Mouse (Mus musculus): ENCODE results near the gene Gngt1. TPM values are rescaled to one million over a fixed set of nuclear protein-coding genes. Genes with fewer than 3 reads are reported as not detected.

Gene Gngt1
- not detected in 2 replicates for polyA plus RNA-seq (2014; fragmentation: Nextera tagmentation; extraction: Ambion mirVana)

DNA sequence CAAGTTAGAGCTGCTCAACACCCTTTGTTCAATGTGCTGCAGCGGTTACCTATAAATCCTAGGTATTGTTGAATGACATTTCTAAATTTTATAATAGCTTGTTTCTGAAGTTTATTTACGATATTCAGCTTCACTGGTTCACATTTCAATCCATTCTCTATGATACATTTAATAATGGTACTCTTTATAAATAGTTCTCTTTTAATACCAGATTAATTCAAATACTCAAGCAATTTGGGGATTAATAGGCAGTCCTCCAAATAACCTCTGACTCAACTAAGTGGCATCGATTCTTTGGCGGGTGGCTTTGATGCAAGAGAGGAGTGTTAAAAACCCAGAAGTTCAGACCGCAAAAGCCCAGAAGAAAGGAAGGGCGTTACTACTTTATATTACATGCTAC is at the start of gene Gngt1:
Gene Gngt1, plus strand, starts transcription at position 301 of the 400 bp plus-strand sequence.
- Histone ChIP-seq H3K27ac (ENCODE audit: low read depth, low read length) (no peak within 1 kb of the TSS), H3K9ac (ENCODE audit: low read depth, low read length) (no peak within 1 kb of the TSS), H3K9me3 (ENCODE audit: control insufficient read depth, low read length) (no peaks in the 10 kb centered on the region), H3K4me3 (ENCODE audit: low read length) (no peak within 1 kb of the TSS), H3K27me3 (ENCODE audit: control insufficient read depth, insufficient read depth, low read length) (no peaks in the 10 kb centered on the region), H3K4me2 (replicated peaks; ENCODE audit: low read depth, low read length) (no peak within 1 kb of the TSS), H3K36me3 (ENCODE audit: control insufficient read depth, insufficient read depth, low read length) (no peaks in the 10 kb centered on the region), H3K4me1 (ENCODE audit: control insufficient read depth, insufficient read depth, low read length) (no peaks in the 10 kb centered on the region)
- 88% methylated on average over 6 of the region's 6 CpGs for WGBS
- no peak for ATAC-seq (ENCODE audit: low FRiP score, low TSS enrichment)

- H3K9ac ChIP-seq (ENCODE audit: low read depth, low read length): no peak overlapping the region
- no peak for ATAC-seq (ENCODE audit: low FRiP score, low TSS enrichment)
- 62% methylated on average over 4 of the region's 4 CpGs for WGBS
- H3K4me2 ChIP-seq (replicated peaks; ENCODE audit: low read depth, low read length): no peak overlapping the region
- H3K27ac ChIP-seq (ENCODE audit: low read depth, low read length): no peak overlapping the region
- no peaks in the 10 kb centered on the region for H3K9me3 ChIP-seq (ENCODE audit: control insufficient read depth, low read length)
- no peaks in the 10 kb centered on the region for H3K27me3 ChIP-seq (ENCODE audit: control insufficient read depth, insufficient read depth, low read length)
- no peaks in the 10 kb centered on the region for H3K4me1 ChIP-seq (ENCODE audit: control insufficient read depth, insufficient read depth, low read length)
- H3K36me3 ChIP-seq (ENCODE audit: control insufficient read depth, insufficient read depth, low read length): no peaks in the 10 kb centered on the region
- H3K4me3 ChIP-seq (ENCODE audit: low read length): no peak overlapping the region
Measured at GRCm38 (mm10) chr6:3954969-3955368, 38.6 kb upstream of the Gngt1 start.

GRCm38 (mm10) chr6:3967676-3968626 is 25.6 kb upstream of the Gngt1 start:
- Histone ChIP-seq H3K4me1 (ENCODE audit: control insufficient read depth, insufficient read depth, low read length) (no peaks in the 10 kb centered on the region), H3K27me3 (ENCODE audit: control insufficient read depth, insufficient read depth, low read length) (no peaks in the 10 kb centered on the region), H3K27ac (ENCODE audit: low read depth, low read length) (no peak overlapping the region), H3K9me3 (ENCODE audit: control insufficient read depth, low read length) (no peaks in the 10 kb centered on the region), H3K9ac (ENCODE audit: low read depth, low read length) (no peak overlapping the region), H3K4me3 (ENCODE audit: low read length) (peak overlapping the region; percentile 3), H3K4me2 (replicated peaks; ENCODE audit: low read depth, low read length) (peak overlapping the region; percentile 37), H3K36me3 (ENCODE audit: control insufficient read depth, insufficient read depth, low read length) (no peaks in the 10 kb centered on the region)
- peak; percentile 57; the same call in 1 of the 2 replicates for ATAC-seq (ENCODE audit: low FRiP score, low TSS enrichment)
- WGBS: 27% methylated on average over 31 of the region's 31 CpGs

- Histone ChIP-seq H3K4me3 (ENCODE audit: low read length) (no peak overlapping the region), H3K27ac (ENCODE audit: low read depth, low read length) (no peak overlapping the region), H3K4me1 (ENCODE audit: control insufficient read depth, insufficient read depth, low read length) (no peaks in the 10 kb centered on the region), H3K9ac (ENCODE audit: low read depth, low read length) (no peak overlapping the region), H3K36me3 (ENCODE audit: control insufficient read depth, insufficient read depth, low read length) (no peaks in the 10 kb centered on the region), H3K27me3 (ENCODE audit: control insufficient read depth, insufficient read depth, low read length) (no peaks in the 10 kb centered on the region), H3K9me3 (ENCODE audit: control insufficient read depth, low read length) (no peaks in the 10 kb centered on the region), H3K4me2 (replicated peaks; ENCODE audit: low read depth, low read length) (no peak overlapping the region)
- 61% methylated on average over 1 of the region's 1 CpGs for WGBS
- no peak for ATAC-seq (ENCODE audit: low FRiP score, low TSS enrichment)
Measured at GRCm38 (mm10) chr6:3973679-3974078, 19.9 kb upstream of the Gngt1 start.

DNA sequence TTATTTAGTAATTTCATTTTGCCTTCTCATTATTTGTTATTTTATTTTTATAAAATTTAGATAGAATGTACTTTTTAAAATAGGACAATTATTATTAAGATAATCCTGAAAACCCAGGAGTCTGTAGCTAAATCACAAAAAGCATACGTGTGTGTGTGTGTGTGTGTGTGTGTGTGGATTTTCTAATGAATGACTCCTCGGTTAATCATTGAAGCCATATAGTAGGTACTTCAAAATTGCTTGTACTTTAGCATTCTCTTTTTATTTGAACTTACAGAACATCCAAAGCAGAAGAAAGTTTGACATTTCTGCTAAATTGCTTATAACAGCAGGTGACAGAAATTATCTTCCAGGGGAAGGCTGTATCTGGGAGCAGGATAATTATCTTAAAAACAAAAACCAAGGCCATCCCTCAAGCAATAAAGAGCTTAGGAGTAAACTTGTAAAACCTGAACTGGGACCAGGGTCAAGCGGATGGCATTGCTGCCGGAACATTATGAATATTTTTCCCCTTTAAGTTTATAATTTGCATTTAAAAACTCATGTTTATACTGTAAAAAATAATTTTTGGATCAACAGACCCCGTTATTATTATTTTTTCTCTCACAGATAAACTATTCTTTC is 10.8 kb upstream of the Gngt1 start:
- Histone ChIP-seq H3K9me3 (ENCODE audit: control insufficient read depth, low read length) (no peaks in the 10 kb centered on the region), H3K27ac (ENCODE audit: low read depth, low read length) (no peak overlapping the region), H3K4me1 (ENCODE audit: control insufficient read depth, insufficient read depth, low read length) (no peaks in the 10 kb centered on the region), H3K4me2 (replicated peaks; ENCODE audit: low read depth, low read length) (no peak overlapping the region), H3K27me3 (ENCODE audit: control insufficient read depth, insufficient read depth, low read length) (no peaks in the 10 kb centered on the region), H3K4me3 (ENCODE audit: low read length) (no peak overlapping the region), H3K9ac (ENCODE audit: low read depth, low read length) (no peak overlapping the region), H3K36me3 (ENCODE audit: control insufficient read depth, insufficient read depth, low read length) (no peaks in the 10 kb centered on the region)
- 81% methylated on average over 5 of the region's 5 CpGs for WGBS
- ATAC-seq (ENCODE audit: low FRiP score, low TSS enrichment): no peak

DNA sequence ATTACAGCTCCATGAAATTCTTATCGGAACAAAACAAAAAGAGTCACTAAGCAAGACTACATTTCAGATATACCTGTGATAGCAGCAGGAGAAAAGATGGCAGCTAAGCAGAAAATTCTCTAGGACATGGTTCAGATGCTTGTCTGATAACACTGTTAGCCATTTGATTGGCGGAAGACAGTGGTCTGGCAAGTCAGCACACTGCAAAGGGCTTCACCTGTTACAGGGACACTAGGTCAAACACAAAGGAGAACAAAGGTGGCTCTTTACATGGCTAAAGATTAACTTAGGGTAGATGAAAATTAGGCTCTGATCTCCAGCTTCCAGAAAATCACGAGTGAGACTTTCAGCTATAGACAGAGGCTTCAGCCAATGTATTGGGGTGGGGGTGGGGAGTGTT is 4.8 kb upstream of the Gngt1 start, which contains the start of gene Tfpi2:
Gene Tfpi2, minus strand, starts transcription at position 170 of the 400 bp plus-strand sequence.
- Histone ChIP-seq H3K4me2 (replicated peaks; ENCODE audit: low read depth, low read length) (no peak within 1 kb of the TSS), H3K27me3 (ENCODE audit: control insufficient read depth, insufficient read depth, low read length) (no peaks in the 10 kb centered on the region), H3K9ac (ENCODE audit: low read depth, low read length) (no peak within 1 kb of the TSS), H3K4me1 (ENCODE audit: control insufficient read depth, insufficient read depth, low read length) (no peaks in the 10 kb centered on the region), H3K9me3 (ENCODE audit: control insufficient read depth, low read length) (no peaks in the 10 kb centered on the region), H3K27ac (ENCODE audit: low read depth, low read length) (no peak within 1 kb of the TSS), H3K4me3 (ENCODE audit: low read length) (no peak within 1 kb of the TSS), H3K36me3 (ENCODE audit: control insufficient read depth, insufficient read depth, low read length) (no peaks in the 10 kb centered on the region)
- no peak; the same call in 1 of the 2 replicates for ATAC-seq (ENCODE audit: low FRiP score, low TSS enrichment)
- 70% methylated on average over 3 of the region's 3 CpGs for WGBS

- Histone ChIP-seq H3K9me3 (ENCODE audit: control insufficient read depth, low read length) (no peaks in the 10 kb centered on the region), H3K4me3 (ENCODE audit: low read length) (no peak overlapping the region), H3K36me3 (ENCODE audit: control insufficient read depth, insufficient read depth, low read length) (no peaks in the 10 kb centered on the region), H3K4me2 (replicated peaks; ENCODE audit: low read depth, low read length) (no peak overlapping the region), H3K27ac (ENCODE audit: low read depth, low read length) (no peak overlapping the region), H3K9ac (ENCODE audit: low read depth, low read length) (no peak overlapping the region), H3K27me3 (ENCODE audit: control insufficient read depth, insufficient read depth, low read length) (no peaks in the 10 kb centered on the region), H3K4me1 (ENCODE audit: control insufficient read depth, insufficient read depth, low read length) (no peaks in the 10 kb centered on the region)
- ATAC-seq (ENCODE audit: low FRiP score, low TSS enrichment): no peak
- 76% methylated on average over 4 of the region's 4 CpGs for WGBS
Measured at GRCm38 (mm10) chr6:3998089-3998488, 4.5 kb downstream of the Gngt1 start.

GRCm38 (mm10) chr6:3999296-3999695 is 5.7 kb downstream of the Gngt1 start:
- Histone ChIP-seq H3K9me3 (ENCODE audit: control insufficient read depth, low read length) (no peaks in the 10 kb centered on the region), H3K4me2 (replicated peaks; ENCODE audit: low read depth, low read length) (no peak overlapping the region), H3K4me1 (ENCODE audit: control insufficient read depth, insufficient read depth, low read length) (0 out of 2 replicates have a peak, but pooled peaks cover 3% of the 10 kb centered on the region), H3K36me3 (ENCODE audit: control insufficient read depth, insufficient read depth, low read length) (no peaks in the 10 kb centered on the region), H3K27me3 (ENCODE audit: control insufficient read depth, insufficient read depth, low read length) (no peaks in the 10 kb centered on the region), H3K27ac (ENCODE audit: low read depth, low read length) (no peak overlapping the region), H3K4me3 (ENCODE audit: low read length) (no peak overlapping the region), H3K9ac (ENCODE audit: low read depth, low read length) (no peak overlapping the region)
- WGBS: 78% methylated on average over 6 of the region's 6 CpGs
- no peak for ATAC-seq (ENCODE audit: low FRiP score, low TSS enrichment)

DNA sequence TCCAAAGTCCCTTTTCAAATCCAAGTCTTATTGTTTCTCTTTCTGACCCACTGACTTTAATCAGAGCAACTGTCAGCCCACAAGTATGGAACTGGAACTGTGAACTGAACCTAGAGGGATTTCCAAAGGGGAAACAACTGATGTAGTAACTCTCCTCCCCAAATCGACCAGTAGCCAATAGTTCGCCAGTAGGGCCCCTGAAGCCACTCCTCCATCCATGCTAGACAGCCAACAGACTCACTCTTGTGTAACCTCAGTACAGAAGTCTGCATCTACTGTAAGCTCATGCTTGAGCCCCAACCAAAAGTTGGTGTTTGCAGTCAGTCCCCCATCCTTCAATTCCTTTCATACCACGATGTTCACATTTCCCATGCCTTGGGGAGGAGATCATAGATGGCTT is 7.1 kb downstream of the Gngt1 start:
- no peak for ATAC-seq (ENCODE audit: low FRiP score, low TSS enrichment)
- WGBS: 78% methylated on average over 3 of the region's 3 CpGs

More for the DNA sequence above, 7.1 kb downstream of the Gngt1 start:
- no peaks in the 10 kb centered on the region for H3K36me3 ChIP-seq (ENCODE audit: control insufficient read depth, insufficient read depth, low read length)
- no peaks in the 10 kb centered on the region for H3K27me3 ChIP-seq (ENCODE audit: control insufficient read depth, insufficient read depth, low read length)
- no peak overlapping the region for H3K9ac ChIP-seq (ENCODE audit: low read depth, low read length)
- H3K9me3 ChIP-seq (ENCODE audit: control insufficient read depth, low read length): no peaks in the 10 kb centered on the region
- no peak overlapping the region for H3K4me2 ChIP-seq (replicated peaks; ENCODE audit: low read depth, low read length)
- H3K4me3 ChIP-seq (ENCODE audit: low read length): no peak overlapping the region
- 0 out of 2 replicates have a peak, but pooled peaks cover 3% of the 10 kb centered on the region for H3K4me1 ChIP-seq (ENCODE audit: control insufficient read depth, insufficient read depth, low read length)
- H3K27ac ChIP-seq (ENCODE audit: low read depth, low read length): no peak overlapping the region
